Mouse (Mus musculus): ENCODE measurements around the gene Rnf187. TPM values are rescaled to one million over a fixed set of nuclear protein-coding genes. Genes with fewer than 3 reads are reported as not detected.
A peak's percentile ranks its signal among the peaks of the same experiment; 100 is the strongest.

Rnf187 gene
- polyA plus RNA-seq, 2 experiments = 83.3 to 104 TPM

GRCm38 (mm10) chr11:58982471-58983097, 43.9 kb upstream of the Rnf187 start:
- H3K4me3 ChIP-seq (ENCODE audit: insufficient read depth in 1 of 2, low read depth in 2 of 2, low read length in 2 of 2) = no peak overlapping the region

GRCm38 (mm10) chr11:58981541-58982447, 43.1 kb upstream of the Rnf187 start:
- TF ChIP-seq CTCF (IDR thresholded peaks at IDR 0.05; ENCODE audit: low read depth) (peak; percentile 79), EP300 (IDR thresholded peaks at IDR 0.05; ENCODE audit: low read depth) (no peak)
- no peaks in the 10 kb centered on the region for H3K27me3 ChIP-seq (ENCODE audit: control insufficient read depth, insufficient read depth, low read length)
- 58% methylated on average over 14 of the region's 14 CpGs for WGBS (ENCODE audit: insufficient replicate concordance)
- no peak for DNase-seq (ENCODE audit: low read depth in 3 of 3, low spot score in 3 of 3)
- peaks cover 7 to 14% of the 10 kb centered on the region in 2 experiments for H3K4me1 ChIP-seq (replicated peaks; ENCODE audit: control insufficient read depth in 2 of 2, insufficient read depth in 2 of 2, low read length in 1 of 2)
- H3K4me3 ChIP-seq (ENCODE audit: insufficient read depth in 1 of 2, low read depth in 2 of 2, low read length in 2 of 2) = no peak overlapping the region
- no peak for ATAC-seq (ENCODE audit: insufficient read depth)
- peaks cover 17% of the 10 kb centered on the region for H3K36me3 ChIP-seq (replicated peaks; ENCODE audit: control insufficient read depth, insufficient read depth, low read depth)
- no peaks in the 10 kb centered on the region for H3K9me3 ChIP-seq (ENCODE audit: control insufficient read depth, low read length)
- no peak overlapping the region for H3K27ac ChIP-seq
- no peak overlapping the region for H3K9ac ChIP-seq (replicated peaks)
- H3K4me2 ChIP-seq (ENCODE audit: low read depth) = no peak overlapping the region

More at GRCm38 (mm10) chr11:58982471-58983097, 43.9 kb upstream of the Rnf187 start:
- H3K9me3 ChIP-seq (ENCODE audit: control insufficient read depth, low read length) = no peaks in the 10 kb centered on the region
- no peaks in the 10 kb centered on the region for H3K27me3 ChIP-seq (ENCODE audit: control insufficient read depth, insufficient read depth, low read length)
- TF ChIP-seq CTCF (IDR thresholded peaks at IDR 0.05; ENCODE audit: low read depth) (no peak), EP300 (IDR thresholded peaks at IDR 0.05; ENCODE audit: low read depth) (no peak)
- DNase-seq (ENCODE audit: low read depth in 3 of 3, low spot score in 3 of 3) (no peak), ATAC-seq (ENCODE audit: insufficient read depth) (no peak)
- H3K4me1 ChIP-seq (replicated peaks; ENCODE audit: control insufficient read depth in 2 of 2, insufficient read depth in 2 of 2, low read length in 1 of 2) = peaks cover 7 to 14% of the 10 kb centered on the region in 2 experiments
- 73% methylated on average over 18 of the region's 18 CpGs for WGBS (ENCODE audit: insufficient replicate concordance)
- no peak overlapping the region for H3K9ac ChIP-seq (replicated peaks)
- no peak overlapping the region for H3K27ac ChIP-seq
- peaks cover 20% of the 10 kb centered on the region for H3K36me3 ChIP-seq (replicated peaks; ENCODE audit: control insufficient read depth, insufficient read depth, low read depth)
- no peak overlapping the region for H3K4me2 ChIP-seq (ENCODE audit: low read depth)

- Histone ChIP-seq H3K4me3 (ENCODE audit: insufficient read depth in 1 of 2, low read depth in 2 of 2, low read length in 2 of 2) (no peak overlapping the region), H3K4me1 (replicated peaks; ENCODE audit: control insufficient read depth in 2 of 2, insufficient read depth in 2 of 2, low read length in 1 of 2) (peaks cover 7 to 17% of the 10 kb centered on the region in 2 experiments), H3K27me3 (ENCODE audit: control insufficient read depth, insufficient read depth, low read length) (no peaks in the 10 kb centered on the region), H3K9ac (replicated peaks) (no peak overlapping the region), H3K27ac (no peak overlapping the region), H3K36me3 (replicated peaks; ENCODE audit: control insufficient read depth, insufficient read depth, low read depth) (peaks cover 17% of the 10 kb centered on the region), H3K4me2 (ENCODE audit: low read depth) (peak overlapping the region; percentile 78), H3K9me3 (ENCODE audit: control insufficient read depth, low read length) (no peaks in the 10 kb centered on the region)
- 73% methylated on average over 5 of the region's 5 CpGs for WGBS (ENCODE audit: insufficient replicate concordance)
- ATAC-seq (ENCODE audit: insufficient read depth) (no peak), DNase-seq (ENCODE audit: low read depth in 3 of 3, low spot score in 3 of 3) (no peak)
- TF ChIP-seq EP300 (IDR thresholded peaks at IDR 0.05; ENCODE audit: low read depth) (no peak), CTCF (IDR thresholded peaks at IDR 0.05; ENCODE audit: low read depth) (no peak)
These were observed 41.8 kb upstream of the Rnf187 start for GRCm38 (mm10) chr11:58980381-58980990.

- Histone ChIP-seq H3K9me3 (ENCODE audit: control insufficient read depth, low read length) (no peaks in the 10 kb centered on the region), H3K27me3 (ENCODE audit: control insufficient read depth, insufficient read depth, low read length) (no peaks in the 10 kb centered on the region), H3K4me3 (ENCODE audit: insufficient read depth in 1 of 2, low read depth in 2 of 2, low read length in 2 of 2) (peak overlapping the region; percentile 65 to 96), H3K4me1 (replicated peaks; ENCODE audit: control insufficient read depth in 2 of 2, insufficient read depth in 2 of 2, low read length in 1 of 2) (peaks cover 7 to 17% of the 10 kb centered on the region in 2 experiments), H3K36me3 (replicated peaks; ENCODE audit: control insufficient read depth, insufficient read depth, low read depth) (peaks cover 17% of the 10 kb centered on the region), H3K4me2 (ENCODE audit: low read depth) (peak overlapping the region; percentile 78), H3K27ac (no peak overlapping the region; the same call in 1 of the 2 replicates), H3K9ac (replicated peaks) (peak overlapping the region; percentile 93)
- WGBS (ENCODE audit: insufficient replicate concordance) = 51% methylated on average over 7 of the region's 7 CpGs
- TF ChIP-seq CTCF (IDR thresholded peaks at IDR 0.05; ENCODE audit: low read depth) = no peak
- TF ChIP-seq EP300 (IDR thresholded peaks at IDR 0.05; ENCODE audit: low read depth) = no peak
- no peak for DNase-seq (ENCODE audit: low read depth in 3 of 3, low spot score in 3 of 3)
- ATAC-seq (ENCODE audit: insufficient read depth) = no peak
These were observed 40.9 kb upstream of the Rnf187 start for GRCm38 (mm10) chr11:58979661-58980060.

Measured in liver, embryonic 14.5 days (tissue).